Mouse (Mus musculus): ENCODE measurements around the gene Rai1. TPM values are rescaled to one million over a fixed set of nuclear protein-coding genes. Genes with fewer than 3 reads are reported as not detected.

Gene Rai1
- total RNA-seq, 2 experiments from 2014 or later = 61.9 to 68.5 TPM

DNA sequence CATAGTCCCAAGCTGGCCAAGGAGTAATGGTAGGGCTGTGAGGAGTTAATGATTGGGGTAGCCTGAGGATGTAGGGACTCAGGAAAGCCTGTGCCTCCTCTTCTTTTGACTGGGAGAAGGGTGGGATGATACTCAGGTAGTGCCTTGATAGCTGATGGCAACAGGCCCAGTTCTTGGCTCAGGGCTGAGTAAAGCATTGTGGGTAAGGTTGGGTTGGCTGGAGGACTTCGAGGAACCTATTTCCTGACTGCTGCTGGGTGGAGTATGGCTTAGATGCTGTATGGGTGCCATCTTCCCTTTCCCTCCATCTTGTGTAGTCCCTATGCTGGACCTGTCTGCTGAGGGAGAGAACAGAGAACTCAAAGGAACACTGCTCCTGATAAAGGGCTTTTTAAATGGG, 47.5 kb downstream of the Rai1 start:
- intact Hi-C loops (cut with DNase I) = no loop called here
- no peak for DNase-seq (ENCODE audit: extremely low spot score in 1 of 2, low spot score in 2 of 2)

DNA sequence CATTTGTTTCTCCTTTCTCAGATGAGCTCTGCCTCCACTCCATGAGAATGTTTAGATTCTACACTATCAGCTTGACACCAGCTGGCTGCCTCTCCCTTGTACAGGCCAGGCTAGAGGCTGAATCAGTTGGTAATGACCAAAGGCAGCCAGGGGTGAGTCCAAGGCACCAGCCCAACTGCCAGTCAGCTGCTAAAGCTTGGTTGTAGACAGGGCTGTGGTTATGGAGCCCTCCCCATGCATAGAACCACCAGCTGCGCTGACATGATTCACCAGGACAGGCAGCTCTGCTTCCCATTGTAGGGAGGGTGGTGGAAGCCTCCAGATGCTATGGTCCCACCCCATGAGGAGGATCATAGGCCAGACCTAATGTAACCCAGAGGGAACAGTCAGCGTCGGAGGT, 49.1 kb downstream of the Rai1 start:
- DNase-seq (ENCODE audit: extremely low spot score in 1 of 2, low spot score in 2 of 2) = no peak
- intact Hi-C loops (cut with DNase I) = no loop called here

DNA sequence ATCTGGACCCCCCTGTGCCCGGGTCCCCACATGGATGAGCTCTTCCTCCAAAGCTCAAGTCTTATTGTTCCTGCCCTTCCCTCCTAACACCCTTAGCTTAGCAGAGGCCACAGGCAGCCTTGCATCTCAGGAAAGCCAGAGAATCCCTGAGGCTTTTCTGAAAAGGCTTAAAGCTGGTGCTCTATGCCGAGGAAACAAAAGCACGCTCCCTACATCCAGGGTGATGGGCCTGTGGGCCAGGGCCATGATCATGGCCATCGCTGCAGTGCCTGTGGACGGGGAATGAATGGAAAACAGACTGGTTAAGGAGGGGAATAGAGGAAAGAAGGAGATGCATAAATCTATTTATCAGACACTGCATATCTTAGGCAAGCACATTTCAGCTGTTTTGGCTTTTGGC, 50.9 kb downstream of the Rai1 start:
- no peak for DNase-seq (ENCODE audit: extremely low spot score in 1 of 2, low spot score in 2 of 2)
- intact Hi-C loops (cut with DNase I) = no loop called here

DNA sequence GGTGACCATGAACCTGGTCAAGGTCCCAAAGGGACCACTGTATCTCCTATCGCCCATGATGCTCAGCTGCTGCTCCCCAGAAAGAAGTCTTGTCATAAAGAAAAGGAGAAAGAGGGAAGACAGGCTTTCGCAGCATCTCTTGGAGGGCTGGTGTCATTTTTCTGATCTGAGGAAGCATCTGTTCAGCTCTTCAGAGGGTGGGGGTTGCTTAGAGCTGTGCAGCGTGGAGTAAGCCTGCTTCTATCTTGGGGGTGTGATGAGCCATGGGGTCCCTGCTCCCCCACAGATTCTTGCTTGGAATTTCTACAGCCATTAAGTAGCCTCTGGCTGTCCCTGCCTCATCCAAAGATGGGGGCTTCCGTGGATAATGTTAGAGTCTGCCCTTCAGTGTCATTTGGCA, 53.5 kb downstream of the Rai1 start:
- DNase-seq (ENCODE audit: extremely low spot score in 1 of 2, low spot score in 2 of 2) = no peak
- intact Hi-C loops (cut with DNase I) = no loop called here

DNA sequence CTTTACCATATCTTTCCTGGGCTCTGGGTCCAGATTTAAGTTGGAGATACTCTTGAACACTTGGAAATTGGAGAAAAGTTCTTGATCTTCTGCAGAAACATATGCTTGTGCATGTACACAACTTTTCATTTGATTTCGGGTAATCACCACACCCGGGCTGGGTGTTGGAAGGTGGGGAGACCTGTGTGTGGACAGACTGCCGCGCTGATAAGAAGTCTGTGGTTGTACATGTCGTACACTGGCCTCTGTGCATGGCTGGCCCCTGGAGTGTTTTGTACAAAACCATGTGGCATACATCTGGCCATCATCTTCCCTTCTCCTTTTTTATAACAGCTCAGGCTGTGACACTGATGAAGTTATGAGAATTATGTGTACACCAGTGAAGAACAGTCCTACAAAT, 55.1 kb downstream of the Rai1 start:
- intact Hi-C loops (cut with DNase I) = no loop called here
- DNase-seq (ENCODE audit: extremely low spot score in 1 of 2, low spot score in 2 of 2) = no peak

DNA sequence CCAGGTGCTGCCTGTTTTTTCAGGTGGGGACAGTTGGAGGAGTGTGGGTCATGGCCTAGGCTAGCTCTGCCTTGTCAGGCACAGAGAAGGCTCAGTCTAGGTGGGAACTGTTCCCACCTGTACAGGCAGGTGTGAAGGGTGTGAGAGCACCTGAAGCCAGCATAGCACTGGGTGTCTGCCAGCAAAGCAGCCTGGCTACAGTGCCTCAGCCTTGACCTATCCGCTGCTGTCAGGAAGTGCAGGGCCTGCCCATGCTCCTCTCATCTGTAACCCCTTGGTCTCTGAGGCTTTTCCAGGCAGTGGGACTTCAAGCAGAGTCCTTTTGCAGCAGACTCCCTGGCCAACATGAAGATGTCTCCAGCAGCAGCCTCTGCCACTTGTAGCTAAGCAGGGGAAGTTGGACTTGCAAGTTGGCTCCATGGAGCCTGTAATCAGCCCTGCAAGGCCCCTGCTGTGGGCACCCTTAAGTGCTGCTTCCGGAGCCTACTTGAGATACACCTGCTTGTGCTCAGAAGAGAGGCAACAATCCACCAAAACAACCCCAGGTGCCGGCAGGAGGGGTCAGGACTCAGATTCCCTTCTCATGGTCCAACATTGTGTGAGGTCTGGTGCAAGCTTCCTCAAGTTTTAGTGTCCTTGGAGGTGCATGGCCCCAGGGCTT, 55.8 kb downstream of the Rai1 start:
- no peak for DNase-seq (ENCODE audit: extremely low spot score in 1 of 2, low spot score in 2 of 2)
- intact Hi-C loops (cut with DNase I) = no loop called here

DNA sequence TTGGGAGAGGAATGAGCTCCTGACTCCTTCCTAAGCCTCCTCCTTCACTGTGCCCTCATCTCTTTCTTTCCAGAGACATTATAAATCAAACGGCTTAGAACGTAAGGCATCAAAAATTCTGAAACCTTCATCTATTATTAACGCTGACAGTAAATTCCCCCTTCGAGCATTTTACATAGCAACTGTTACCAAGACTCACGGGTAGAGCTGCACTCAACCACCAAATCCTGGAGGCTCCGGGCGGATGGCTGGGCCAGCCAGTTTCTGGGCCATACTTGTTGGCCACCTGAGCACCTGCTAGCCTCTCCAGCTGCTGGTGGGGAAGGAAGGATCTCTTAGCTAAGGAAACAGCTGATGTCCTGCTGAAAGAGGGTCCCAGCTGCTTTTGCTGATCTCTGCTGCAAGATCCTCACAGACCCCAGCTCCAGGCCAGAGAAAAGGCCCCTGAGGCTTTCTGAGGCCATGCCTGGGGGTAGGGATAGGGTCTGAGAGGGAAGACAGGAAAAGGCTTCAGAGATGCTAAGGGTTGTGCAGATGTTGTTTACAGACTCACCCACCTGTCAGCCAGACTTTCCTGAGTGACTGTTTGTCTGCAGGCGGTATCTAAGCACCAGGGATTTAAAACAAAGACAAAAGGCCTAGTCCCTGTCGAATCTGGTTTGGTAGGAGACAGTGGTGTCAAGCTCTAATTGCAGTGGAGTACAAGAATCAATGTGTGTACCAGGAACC, 56.5 kb downstream of the Rai1 start:
- intact Hi-C loops (cut with DNase I) = no loop called here
- DNase-seq (ENCODE audit: extremely low spot score in 1 of 2, low spot score in 2 of 2) = no peak

DNA sequence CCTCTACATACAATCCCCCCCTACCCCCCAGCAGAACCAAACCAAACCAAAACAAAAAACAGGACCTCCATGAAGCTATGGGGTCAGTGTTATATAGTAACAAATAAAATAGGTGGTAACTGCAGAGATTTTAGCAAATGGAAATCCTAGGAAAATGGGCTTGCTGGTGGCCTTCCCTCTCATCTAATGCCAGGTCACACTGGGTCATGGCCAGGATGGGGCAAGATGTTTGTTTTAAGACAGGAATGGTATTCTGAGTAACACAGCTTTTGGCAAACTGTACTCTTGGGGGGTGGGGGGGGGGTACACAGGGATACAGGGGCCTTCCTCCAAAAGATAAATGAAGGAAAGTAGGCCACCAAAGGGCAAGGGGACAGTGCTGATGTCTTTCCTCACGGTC, 57.7 kb downstream of the Rai1 start:
- intact Hi-C loops (cut with DNase I) = no loop called here
- DNase-seq (ENCODE audit: extremely low spot score in 1 of 2, low spot score in 2 of 2) = no peak

DNA sequence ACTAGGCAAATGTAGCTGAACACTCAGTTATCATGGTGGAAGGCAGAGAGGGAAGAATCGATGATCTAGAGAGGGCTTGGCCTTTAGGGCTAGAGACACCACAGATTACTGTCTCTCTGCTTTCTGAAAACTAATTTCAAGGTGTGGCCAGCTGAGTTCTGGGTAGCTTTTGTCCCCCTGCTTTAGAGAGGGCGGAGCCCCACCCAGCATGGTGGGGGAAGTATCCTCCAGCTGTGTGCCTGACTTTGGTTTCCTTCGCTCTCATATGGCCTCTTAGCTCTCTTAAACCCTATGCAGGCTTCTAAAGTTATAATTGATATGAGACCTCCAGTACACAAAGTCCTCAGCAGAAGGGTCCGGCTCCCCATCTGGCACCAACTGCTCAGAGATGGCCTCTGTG, 58.5 kb downstream of the Rai1 start:
- intact Hi-C loops (cut with DNase I) = no loop called here
- no peak for DNase-seq (ENCODE audit: extremely low spot score in 1 of 2, low spot score in 2 of 2)

DNA sequence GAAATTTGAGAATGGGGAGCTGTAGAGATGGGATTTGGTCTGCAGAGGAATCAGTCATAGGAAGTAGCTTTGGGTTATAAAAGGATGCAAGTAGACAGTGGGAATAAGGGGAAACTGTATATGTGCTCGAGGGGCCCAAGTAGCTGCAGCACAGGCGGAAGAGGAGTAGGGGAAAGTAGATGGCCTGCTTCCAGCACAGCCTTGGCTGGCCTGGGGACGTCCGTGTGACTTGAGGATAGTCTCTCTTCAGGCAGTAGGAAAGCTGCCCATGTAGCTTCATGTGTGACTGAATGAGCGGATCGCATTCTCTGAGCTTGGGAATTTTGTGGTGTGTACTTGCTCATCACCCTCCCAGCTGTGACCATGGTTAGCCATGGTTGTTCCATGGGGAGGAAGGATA, 59.6 kb downstream of the Rai1 start:
- no peak for DNase-seq (ENCODE audit: extremely low spot score in 1 of 2, low spot score in 2 of 2)
- intact Hi-C loops (cut with DNase I) = no loop called here

DNA sequence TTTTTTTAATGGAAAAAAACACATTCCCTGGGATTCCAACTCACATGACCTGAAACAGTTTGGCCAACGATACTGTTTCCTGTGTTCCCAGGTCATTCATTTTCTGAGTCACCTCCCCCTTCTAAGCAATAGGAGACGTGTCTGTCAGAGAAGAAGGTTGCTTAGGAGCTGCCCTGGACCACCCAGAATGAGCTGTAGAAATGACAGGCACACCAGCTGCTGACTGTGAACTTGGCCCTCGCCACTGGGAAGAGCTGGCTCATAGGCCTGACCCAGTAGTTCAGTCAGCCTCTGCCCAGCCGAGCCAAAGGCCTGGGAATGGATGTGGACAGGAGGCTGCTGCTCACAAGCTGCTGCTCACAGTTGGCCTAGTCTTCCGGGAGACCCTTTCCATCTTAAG, 60.3 kb downstream of the Rai1 start:
- DNase-seq (ENCODE audit: extremely low spot score in 1 of 2, low spot score in 2 of 2) = peak in 1 of 2 experiments; percentile 48
- intact Hi-C loops (cut with DNase I) = no loop called here

DNA sequence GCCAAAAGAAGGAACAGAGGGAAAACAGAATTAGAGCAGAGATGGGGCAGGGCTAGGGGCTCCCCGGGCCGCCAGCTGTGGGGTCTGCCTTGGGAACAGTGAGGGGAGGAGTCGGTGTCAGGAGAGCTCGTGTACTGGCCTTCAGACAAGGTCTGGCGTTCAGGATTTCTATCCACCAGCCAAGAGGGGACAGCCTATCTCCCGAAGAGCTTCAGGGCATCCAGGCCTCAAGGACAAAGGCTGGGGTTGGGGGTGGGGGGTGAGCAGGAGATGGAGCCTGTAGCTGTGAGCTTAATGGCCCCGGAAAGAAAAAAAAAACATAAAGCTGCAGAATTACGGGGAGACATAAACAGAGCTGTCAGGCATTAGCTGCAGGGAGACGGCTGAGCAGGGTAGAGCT, 64.0 kb downstream of the Rai1 start:
- DNase-seq (ENCODE audit: extremely low spot score in 1 of 2, low spot score in 2 of 2) = no peak
- intact Hi-C loops (cut with DNase I) = no loop called here

DNA sequence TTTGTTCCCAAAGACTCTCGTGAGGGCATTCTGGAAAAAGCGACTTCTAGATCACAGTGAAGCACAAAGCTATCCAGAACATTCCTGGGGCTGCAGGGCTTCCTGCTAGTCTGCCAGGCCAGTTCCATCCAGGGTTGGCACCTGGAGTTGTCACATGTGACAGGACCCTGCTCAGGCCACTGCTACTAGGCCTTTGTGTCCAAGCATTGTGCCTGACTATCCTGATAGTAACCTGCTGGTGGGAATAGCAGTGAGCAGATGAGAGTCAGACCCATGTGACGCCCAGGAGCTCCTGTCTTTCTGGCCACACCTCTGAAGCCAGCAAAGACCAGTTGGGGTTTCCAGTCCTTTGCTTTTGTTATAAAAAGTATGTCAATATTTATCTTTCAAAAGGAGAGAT, 67.3 kb downstream of the Rai1 start:
- intact Hi-C loops (cut with DNase I) = no loop called here
- no peak for DNase-seq (ENCODE audit: extremely low spot score in 1 of 2, low spot score in 2 of 2)

DNA sequence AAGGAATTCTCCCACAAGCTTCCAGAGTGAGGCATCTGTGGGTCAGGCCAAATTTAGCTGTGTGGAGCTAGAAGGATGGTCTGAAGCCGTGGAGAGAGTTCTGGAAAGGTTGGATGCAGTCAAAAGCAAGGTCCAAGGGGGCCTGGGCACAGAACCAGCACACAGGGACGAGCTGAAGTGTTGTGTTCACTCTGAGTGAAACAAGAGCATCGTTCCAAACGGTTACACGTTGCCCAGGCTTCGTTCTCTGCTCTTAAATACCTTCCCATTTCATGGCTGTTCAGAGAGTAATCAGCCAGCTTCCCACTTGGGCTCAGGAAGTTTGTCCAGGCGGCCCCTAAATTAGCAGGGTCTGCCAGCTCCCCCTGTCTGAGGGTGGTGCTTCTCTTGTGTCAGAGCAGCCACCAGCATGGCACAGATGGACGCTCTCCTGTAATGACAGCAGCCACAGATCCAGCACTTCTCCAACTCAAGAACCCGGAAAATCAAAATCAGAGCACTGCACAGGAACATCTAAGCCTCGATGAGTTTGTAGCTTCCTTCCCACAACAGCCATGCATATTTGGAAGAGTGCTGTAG, 68.9 kb downstream of the Rai1 start:
- no peak for DNase-seq (ENCODE audit: extremely low spot score in 1 of 2, low spot score in 2 of 2)
- intact Hi-C loops (cut with DNase I) = no loop called here

DNA sequence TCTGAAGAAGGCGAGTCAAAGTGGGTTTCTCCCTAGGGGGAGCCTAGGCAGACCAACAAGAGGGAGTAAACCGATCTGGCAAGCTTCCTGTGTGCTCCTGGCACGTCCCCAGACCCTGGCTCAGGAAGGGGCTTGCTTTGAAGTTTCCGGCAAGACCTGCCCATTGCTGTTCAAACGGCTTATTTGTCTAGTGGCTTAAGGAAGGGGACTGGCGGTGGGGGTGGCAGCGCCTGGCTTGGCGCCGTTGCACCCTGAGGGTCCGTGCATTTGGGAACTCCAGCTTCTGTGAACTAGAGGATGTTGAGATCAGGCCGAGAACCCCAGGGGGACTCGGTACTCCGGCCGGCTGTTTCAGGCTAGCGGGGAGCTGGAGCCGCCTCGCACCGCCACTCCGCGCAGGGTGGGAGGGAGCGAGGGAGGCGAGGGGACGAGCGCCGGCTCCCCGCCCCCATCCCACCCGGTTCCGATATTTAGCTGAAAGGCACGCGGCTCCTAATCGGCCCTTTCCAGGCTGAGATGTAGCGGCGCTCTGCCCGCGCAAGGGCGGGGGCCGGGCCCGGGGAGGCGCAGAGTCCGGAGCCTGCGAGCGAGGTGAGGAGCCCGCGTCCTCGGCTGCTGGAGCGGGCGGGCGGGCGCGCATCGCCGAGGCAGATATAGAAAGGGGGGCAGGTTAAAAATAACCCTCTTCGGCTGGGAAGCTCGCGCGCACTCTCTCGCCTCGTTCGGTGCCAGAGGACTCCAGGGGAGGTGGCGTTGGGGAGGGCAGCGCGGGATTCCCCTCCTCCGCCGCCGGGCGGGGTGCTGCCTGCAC, 70.8 kb downstream of the Rai1 start:
- peak; percentile 70 to 85 for DNase-seq (ENCODE audit: extremely low spot score in 1 of 2, low spot score in 2 of 2)
- intact Hi-C loops (cut with DNase I) = loop anchor here (2.0 to 5.0 kb wide), 2 partner anchors 35 to 68 kb away; partner anchors contain the start of gene Rai1

DNA sequence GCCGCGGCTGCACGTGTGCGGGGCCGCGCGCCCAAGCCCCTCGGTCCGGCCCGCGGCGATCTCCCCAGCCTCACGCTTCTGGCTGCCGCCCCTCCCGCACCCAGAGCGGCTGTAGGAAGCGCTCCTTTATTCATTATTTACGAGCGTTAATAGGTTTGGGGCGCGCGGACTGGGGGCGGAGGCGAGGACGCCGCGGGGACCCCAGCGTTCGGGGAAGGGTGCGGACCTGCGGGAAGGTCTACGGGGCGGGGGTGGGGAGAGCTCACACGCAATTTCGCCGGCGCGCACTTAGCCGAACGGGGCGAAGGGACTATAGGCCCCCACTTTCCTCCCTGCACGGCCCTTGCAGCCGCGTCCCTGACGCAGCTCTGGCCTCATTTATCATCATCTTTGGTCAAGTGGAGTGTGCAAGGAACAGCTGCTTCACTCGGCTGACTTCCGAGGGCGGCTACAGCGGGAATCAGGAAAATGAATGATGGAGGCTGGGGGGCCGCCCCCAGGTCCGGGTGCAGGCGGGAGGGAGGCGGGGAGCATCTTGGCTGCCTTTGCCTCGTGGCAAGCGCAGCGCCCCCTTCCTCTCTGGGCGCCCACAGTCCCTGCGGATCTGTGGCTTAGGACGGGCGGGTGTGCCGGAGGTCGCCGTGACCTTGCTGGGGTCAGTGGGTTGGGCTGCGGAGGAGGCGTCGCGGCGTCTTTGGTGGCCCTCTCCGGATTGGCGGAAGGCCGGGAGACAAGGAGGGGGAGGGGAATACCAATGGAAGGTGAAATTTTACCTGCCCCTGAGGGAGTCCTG, 71.6 kb downstream of the Rai1 start:
- intact Hi-C loops (cut with DNase I) = loop anchor here (2.0 to 5.0 kb wide), 2 partner anchors 36 to 69 kb away; partner anchors contain the start of gene Rai1
- peak; percentile 60 to 87 for DNase-seq (ENCODE audit: extremely low spot score in 1 of 2, low spot score in 2 of 2)

DNA sequence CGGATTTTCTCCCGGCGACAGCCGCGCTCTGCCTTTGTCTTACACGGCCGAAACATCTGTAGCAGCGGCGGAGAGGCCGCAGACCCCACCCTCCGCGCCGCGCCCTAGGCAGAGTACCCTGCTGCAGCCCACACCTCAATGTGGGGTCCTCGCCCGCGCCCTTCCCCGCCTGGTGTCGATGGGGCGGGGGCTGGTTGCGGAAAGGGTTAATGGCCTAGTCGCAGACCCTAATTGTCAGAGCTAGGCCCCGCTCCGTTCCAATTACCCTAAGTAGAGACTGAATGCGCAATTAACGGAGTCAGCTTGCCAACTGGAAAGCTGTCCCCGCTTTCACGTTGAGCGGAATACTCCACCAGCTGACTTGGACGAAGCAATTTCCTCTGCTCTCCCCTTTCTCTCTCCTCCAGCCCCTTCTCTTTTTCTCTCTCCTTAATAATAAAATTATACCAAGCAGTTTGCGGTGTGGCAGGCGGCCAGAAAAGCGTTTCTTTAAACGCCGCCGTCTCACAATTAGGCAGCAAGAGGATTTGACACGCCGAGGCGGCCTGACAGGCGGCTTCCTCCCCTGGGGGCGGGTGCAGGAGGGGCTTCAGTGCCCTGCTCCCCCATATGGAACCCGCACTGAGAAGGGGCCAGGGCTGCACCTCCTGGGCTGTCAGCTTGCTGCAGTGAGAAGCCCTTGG, 72.3 kb downstream of the Rai1 start:
- intact Hi-C loops (cut with DNase I) = loop anchor here (2.0 to 5.0 kb wide), 2 partner anchors 36 to 70 kb away; partner anchors contain the start of gene Rai1
- DNase-seq (ENCODE audit: extremely low spot score in 1 of 2, low spot score in 2 of 2) = peak; percentile 75 to 80

DNA sequence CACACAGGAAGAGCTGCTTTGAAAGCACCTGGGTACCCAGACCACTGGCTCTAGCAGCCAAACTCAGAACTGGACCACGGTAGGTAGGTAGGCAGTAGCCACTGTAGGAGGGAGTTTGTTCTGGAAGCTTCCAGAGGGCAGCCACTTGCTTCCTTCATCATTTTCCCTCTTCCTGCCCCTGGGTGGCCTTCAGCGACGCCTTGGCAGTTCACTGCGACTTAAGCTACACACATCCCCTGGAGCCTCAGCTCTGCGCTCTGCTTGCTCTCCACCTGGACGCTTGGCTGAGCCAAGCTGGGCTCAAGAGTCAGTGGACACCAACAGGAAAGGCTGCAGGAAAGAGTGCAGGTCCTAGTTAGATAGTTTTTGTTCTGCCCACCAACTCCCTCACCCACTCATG, 73.2 kb downstream of the Rai1 start:
- intact Hi-C loops (cut with DNase I) = loop anchor here (5.0 kb wide), 1 partner anchor 71 kb away; the partner anchor contains the start of gene Rai1
- no peak for DNase-seq (ENCODE audit: extremely low spot score in 1 of 2, low spot score in 2 of 2)
